Mouse (Mus musculus): ENCODE results near the gene Chrm4. TPM values are rescaled to one million over a fixed set of nuclear protein-coding genes. Genes with fewer than 3 reads are reported as not detected.

Chrm4 gene
- 1.4 TPM for total RNA-seq (2023)

DNA sequence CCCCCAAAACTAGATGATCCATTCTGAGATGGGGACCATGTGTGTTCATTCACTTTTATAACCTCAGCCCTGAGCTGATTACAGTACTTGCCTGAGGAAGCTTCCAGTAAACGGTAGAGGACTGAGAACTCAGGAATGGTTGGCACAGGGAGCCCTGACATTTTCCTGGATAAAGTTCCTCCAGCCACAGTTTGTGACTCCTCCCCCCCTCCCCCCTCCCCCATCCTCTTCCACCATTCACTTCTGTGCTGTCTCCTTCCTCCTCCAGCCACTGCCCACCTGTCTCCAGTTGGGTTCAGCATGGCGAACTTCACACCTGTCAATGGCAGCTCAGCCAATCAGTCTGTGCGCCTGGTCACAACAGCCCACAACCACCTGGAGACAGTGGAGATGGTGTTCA is at the start of gene Chrm4:
Gene Chrm4 (plus strand): TSS at position 301 of the 400 bp plus-strand sequence.

DNA sequence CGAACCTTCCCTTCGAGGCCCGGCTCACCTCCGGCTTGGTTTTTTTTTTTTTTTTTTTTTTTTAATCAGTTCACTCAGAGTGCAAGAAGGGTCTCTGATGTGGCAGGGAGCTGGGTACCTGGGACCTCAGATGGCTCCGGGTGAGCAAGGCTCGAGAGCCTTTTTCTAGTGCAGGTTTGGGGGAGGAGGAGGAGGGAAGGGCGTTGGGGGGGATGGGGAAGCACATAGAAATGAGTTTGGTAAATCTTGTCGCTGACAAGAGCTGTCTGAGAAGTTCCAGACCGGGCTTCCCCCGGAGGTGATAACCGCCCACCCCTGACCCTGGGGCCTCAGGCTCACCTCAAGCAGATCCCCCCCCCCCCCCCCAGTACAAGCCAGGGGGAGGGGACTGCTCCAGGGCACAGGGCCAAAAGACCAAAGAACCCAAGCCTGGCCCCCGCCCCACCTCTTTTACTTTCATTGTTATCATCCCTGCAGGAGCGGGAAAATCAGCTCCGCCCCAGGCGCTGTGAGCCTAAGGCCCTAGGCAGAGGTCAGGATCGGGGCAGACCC is 5.2 kb downstream of the Chrm4 start, which contains the start of gene Mdk:
Gene Mdk (minus strand): TSS at position 138 of the 552 bp plus-strand sequence.

DNA sequence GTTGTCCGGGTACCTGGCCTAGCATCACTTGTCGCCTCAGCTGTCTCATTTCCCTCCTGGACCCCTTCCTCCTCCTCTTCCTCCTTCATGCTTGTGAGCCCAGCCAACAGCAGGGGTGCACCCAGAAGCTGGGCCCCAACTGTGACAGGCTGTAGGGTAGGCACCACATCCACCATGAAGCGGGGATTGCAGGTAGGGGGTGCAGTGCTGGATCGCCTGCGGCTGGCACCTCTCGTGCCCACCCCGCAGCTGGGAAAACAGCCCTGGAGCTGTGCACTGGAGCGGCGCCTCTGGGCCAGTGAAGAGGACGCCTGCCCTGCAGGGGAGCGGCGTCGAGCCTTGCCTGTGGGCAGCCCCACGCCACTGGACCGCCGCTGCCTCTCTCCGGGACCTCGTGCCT is 18.4 kb downstream of the Chrm4 start, which contains the start of gene Gm9821:
Gene Gm9821 (plus strand): TSS at position 221 of the 400 bp plus-strand sequence.

DNA sequence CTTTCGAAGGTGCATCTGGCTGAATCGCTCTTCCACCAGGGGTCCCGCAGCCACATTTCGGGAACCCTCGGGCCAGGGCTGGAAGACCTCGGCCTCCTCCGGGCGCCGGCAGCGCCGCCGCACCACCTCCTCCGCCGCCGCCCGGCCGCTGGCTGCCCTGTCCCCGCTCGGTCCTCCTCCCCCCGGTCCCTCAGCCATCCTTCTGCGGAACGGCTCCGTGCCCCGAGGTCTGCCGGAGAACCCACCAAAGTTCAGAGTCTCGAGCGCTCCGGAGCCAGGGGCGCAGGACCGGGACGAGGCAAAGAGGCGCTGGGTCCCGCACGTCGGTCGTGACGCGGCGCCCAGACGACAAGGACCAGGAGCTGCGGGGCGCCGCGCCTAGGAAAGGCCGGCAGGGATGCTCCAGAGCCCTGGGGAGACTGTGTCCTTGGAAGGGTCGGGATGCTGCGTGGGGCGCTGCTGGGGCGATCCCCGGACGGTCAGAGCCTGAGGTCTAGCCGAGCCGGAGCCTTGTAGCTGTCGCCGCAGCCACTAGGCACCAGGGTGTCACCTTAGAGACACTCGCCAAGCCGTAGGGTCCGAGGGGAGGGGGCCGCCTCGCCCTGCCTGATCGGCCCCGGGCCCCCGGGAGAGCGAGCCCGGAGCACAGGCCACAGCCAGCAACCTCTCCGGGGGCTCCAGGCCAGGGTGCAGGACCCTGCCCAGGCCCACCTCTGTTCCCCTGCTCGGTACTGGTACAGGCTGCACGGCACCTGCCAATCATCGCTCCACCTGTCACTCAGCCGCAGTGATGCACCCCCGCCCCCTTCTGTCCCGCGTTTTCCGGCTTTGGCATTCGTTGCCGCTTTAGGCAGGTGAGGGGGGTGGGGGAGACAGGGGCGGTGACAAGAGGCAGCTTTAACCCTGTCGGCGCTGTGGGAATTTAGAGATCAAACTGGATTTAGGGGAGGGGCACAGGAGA is 48.8 kb downstream of the Chrm4 start, which contains the start of gene Dgkz:
Gene Dgkz (minus strand): TSS at position 284 of the 961 bp plus-strand sequence.

Other genes with a start within 250 kb of the Chrm4 start
- 67.5 TPM for gene Atg13, start 216.7 kb upstream of the Chrm4 start, total RNA-seq (2023)
- gene Harbi1, start 216.4 kb upstream of the Chrm4 start, total RNA-seq (2023), result 7.9 TPM
- 70.7 TPM for gene Ambra1, start 197.1 kb upstream of the Chrm4 start, total RNA-seq (2023)
- 3.3 TPM for gene Mdk, start 5.0 kb downstream of the Chrm4 start, total RNA-seq (2023)
- gene Gm9821, start 18.5 kb downstream of the Chrm4 start, total RNA-seq (2023), result 0.29 TPM
- 329 TPM for gene Dgkz, start 48.6 kb downstream of the Chrm4 start, total RNA-seq (2023)
- not detected for gene Creb3l1, start 97.3 kb downstream of the Chrm4 start, total RNA-seq (2023)
- 127 TPM for gene Phf21a, start 165.9 kb downstream of the Chrm4 start, total RNA-seq (2023)

Measured in CD4-positive naive resting alpha-beta T cell, adult 76 days (primary cell).